Mouse (Mus musculus) cortical plate, adult 2 months (tissue): ENCODE data around the gene Cnga1.

Source experiments
- CTCF ChIP-seq: fragments of 200-500 bp; IDR thresholded peaks from 2 replicates; pipeline ENCODE4 v1.5.1; 2011; ENCODE audit warnings: mild to moderate bottlenecking, control low read depth, low read length; ENCODE audit not compliant: insufficient read depth; ENCODE audit errors: extremely low read depth
- POLR2A ChIP-seq: fragments of 200-500 bp; IDR thresholded peaks from 2 replicates; pipeline ENCODE4 v1.6.1; 2011; ENCODE audit warnings: mild to moderate bottlenecking, low read length, control low read depth; ENCODE audit not compliant: insufficient read depth; ENCODE audit errors: extremely low read depth

GRCm38 (mm10) chr5:72603138-72603537, 40.9 kb downstream of the Cnga1 start:
- no peak for TF ChIP-seq CTCF
- no peak for TF ChIP-seq POLR2A
